Mouse (Mus musculus): ENCODE measurements around the gene Entpd1. TPM values are rescaled to one million over a fixed set of nuclear protein-coding genes. Genes with fewer than 3 reads are reported as not detected.
A peak's percentile ranks its signal among the peaks of the same experiment; 100 is the strongest.

Gene Entpd1
- total RNA-seq, 1 experiment = 1.2 TPM

DNA sequence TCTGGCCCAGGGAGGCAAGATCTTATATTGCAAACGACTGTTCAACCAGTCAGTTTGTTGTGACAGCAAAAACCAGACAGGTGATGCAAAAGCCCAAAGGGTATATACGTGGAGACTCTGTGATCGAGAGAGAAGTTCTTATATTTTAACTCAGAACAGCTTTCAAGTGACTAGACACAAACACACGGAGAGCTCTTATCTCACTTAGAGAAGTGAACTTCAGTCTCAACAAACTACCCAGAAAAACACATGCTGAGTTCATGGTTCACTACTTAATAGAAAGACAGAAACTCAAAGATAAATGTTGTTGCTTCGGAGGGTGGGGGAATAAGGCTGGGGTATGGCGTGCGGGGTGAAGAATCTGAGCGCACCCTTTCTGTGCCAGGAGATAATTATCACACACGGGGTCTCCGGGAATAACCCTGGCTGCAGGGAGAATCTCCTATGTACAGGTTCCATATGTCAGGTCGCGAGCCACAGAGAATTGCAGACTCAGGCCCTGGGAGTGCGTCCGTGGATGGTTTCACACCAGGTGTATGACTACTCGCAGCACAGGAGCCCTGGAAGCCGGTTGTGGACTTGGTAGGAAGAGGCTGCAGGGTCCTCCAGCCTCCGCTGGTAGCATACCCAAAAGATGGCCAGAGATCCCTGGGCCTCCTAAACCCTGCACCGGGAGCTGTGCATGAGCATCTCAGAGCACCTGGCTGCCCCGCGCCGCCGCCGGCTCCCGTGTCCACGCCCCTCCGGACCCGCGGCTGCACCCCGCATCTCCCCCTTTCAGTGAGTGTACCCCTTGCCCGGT, 24.5 kb upstream of the Entpd1 start:
- no peaks in the 10 kb centered on the region for H3K9me3 ChIP-seq (ENCODE audit: control insufficient read depth, insufficient read depth, low read depth, low read length)
- TF ChIP-seq ZNF384 (IDR thresholded peaks at IDR 0.05; ENCODE audit: low read depth, low read length) (no peak), CHD2 (IDR thresholded peaks at IDR 0.05; ENCODE audit: low read depth, low read length) (no peak), ZC3H11A (IDR thresholded peaks at IDR 0.05; ENCODE audit: borderline replicate concordance, low read depth, low read length) (no peak), MAFK (IDR thresholded peaks at IDR 0.05; ENCODE audit: insufficient read depth, low read depth, low read length) (no peak), HCFC1 (IDR thresholded peaks at IDR 0.05; ENCODE audit: borderline replicate concordance, insufficient read depth, low read length) (no peak)
- peak overlapping the region; percentile 52 to 92 for H3K4me3 ChIP-seq (ENCODE audit: insufficient read depth in 1 of 2, low read depth in 1 of 2, low read length in 2 of 2, poor library complexity in 1 of 2, severe bottlenecking in 1 of 2)
- H3K9ac ChIP-seq (ENCODE audit: insufficient read depth, low read depth, low read length, poor library complexity, severe bottlenecking) = peak overlapping the region; percentile 81
- in situ Hi-C loops (cut with MboI; ENCODE audit: low sequenced_read_pairs in 2 of 2, unreplicated experiment in 2 of 2) = no loop called here
- H3K4me1 ChIP-seq (ENCODE audit: control insufficient read depth in 2 of 2, insufficient read depth in 2 of 2, low read length in 2 of 2, poor library complexity in 1 of 2) = peaks cover 2% of the 10 kb centered on the region in 2 experiments; a peak in 1 of 4 replicates
- H3K27ac ChIP-seq (ENCODE audit: insufficient read depth, low read depth, low read length, poor library complexity, severe bottlenecking) = no peak overlapping the region
- H3K36me3 ChIP-seq (ENCODE audit: control insufficient read depth, insufficient read depth, low read length, poor library complexity, severe bottlenecking) = no peaks in the 10 kb centered on the region; the same call in 1 of the 2 replicates
- no peak for DNase-seq (ENCODE audit: low read depth, low spot score)

DNA sequence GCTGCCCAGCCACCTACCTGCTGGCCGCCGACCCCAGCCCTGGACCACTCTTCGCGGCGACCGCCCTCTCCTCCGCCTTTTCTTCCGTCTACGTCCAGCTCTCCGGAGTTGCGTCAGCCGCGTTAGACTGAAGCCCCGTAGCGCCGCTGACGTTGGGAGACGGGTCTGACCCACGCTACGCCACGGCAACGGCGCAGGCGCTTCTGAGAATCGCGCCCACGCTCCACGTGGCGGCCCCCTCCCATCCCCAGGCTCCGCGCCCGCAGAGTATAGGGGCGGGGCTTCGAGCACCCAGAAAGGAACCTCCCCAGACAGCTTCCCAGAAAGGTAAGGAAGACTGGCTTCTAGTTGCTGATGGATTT, 23.9 kb upstream of the Entpd1 start, which contains the start of gene Aldh18a1:
Gene Aldh18a1 (minus strand): TSS at position 171 of the 362 bp plus-strand sequence.
- peak; percentile 84 for DNase-seq (ENCODE audit: low read depth, low spot score)
- H3K9me3 ChIP-seq (ENCODE audit: control insufficient read depth, insufficient read depth, low read depth, low read length) = no peaks in the 10 kb centered on the region
- H3K4me3 ChIP-seq (ENCODE audit: insufficient read depth in 1 of 2, low read depth in 1 of 2, low read length in 2 of 2, poor library complexity in 1 of 2, severe bottlenecking in 1 of 2) = peak within 1 kb of the TSS; percentile 67 to 92
- TF ChIP-seq ZNF384 (IDR thresholded peaks at IDR 0.05; ENCODE audit: low read depth, low read length) (no peak), HCFC1 (IDR thresholded peaks at IDR 0.05; ENCODE audit: borderline replicate concordance, insufficient read depth, low read length) (no peak), MAFK (IDR thresholded peaks at IDR 0.05; ENCODE audit: insufficient read depth, low read depth, low read length) (no peak), ZC3H11A (IDR thresholded peaks at IDR 0.05; ENCODE audit: borderline replicate concordance, low read depth, low read length) (no peak), CHD2 (IDR thresholded peaks at IDR 0.05; ENCODE audit: low read depth, low read length) (no peak)
- H3K27ac ChIP-seq (ENCODE audit: insufficient read depth, low read depth, low read length, poor library complexity, severe bottlenecking) = no peak within 1 kb of the TSS
- H3K4me1 ChIP-seq (ENCODE audit: control insufficient read depth in 2 of 2, insufficient read depth in 2 of 2, low read length in 2 of 2, poor library complexity in 1 of 2) = peaks cover 2% of the 10 kb centered on the region in 2 experiments; a peak in 1 of 4 replicates
- peak within 1 kb of the TSS; percentile 81 for H3K9ac ChIP-seq (ENCODE audit: insufficient read depth, low read depth, low read length, poor library complexity, severe bottlenecking)
- no peaks in the 10 kb centered on the region; the same call in 1 of the 2 replicates for H3K36me3 ChIP-seq (ENCODE audit: control insufficient read depth, insufficient read depth, low read length, poor library complexity, severe bottlenecking)
- in situ Hi-C loops (cut with MboI; ENCODE audit: low sequenced_read_pairs in 2 of 2, unreplicated experiment in 2 of 2) = no loop called here

GRCm38 (mm10) chr19:40588847-40589529, 23.2 kb upstream of the Entpd1 start:
- DNase-seq (ENCODE audit: low read depth, low spot score) = peak; percentile 92
- Histone ChIP-seq H3K9ac (ENCODE audit: insufficient read depth, low read depth, low read length, poor library complexity, severe bottlenecking) (peak overlapping the region; percentile 69; the same call in 1 of the 2 replicates), H3K4me1 (ENCODE audit: control insufficient read depth in 2 of 2, insufficient read depth in 2 of 2, low read length in 2 of 2, poor library complexity in 1 of 2) (peaks cover 2% of the 10 kb centered on the region in 2 experiments; a peak in 1 of 4 replicates), H3K36me3 (ENCODE audit: control insufficient read depth, insufficient read depth, low read length, poor library complexity, severe bottlenecking) (no peaks in the 10 kb centered on the region; the same call in 1 of the 2 replicates), H3K9me3 (ENCODE audit: control insufficient read depth, insufficient read depth, low read depth, low read length) (no peaks in the 10 kb centered on the region), H3K4me3 (ENCODE audit: insufficient read depth in 1 of 2, low read depth in 1 of 2, low read length in 2 of 2, poor library complexity in 1 of 2, severe bottlenecking in 1 of 2) (peak overlapping the region; percentile 67 to 92), H3K27ac (ENCODE audit: insufficient read depth, low read depth, low read length, poor library complexity, severe bottlenecking) (no peak overlapping the region)
- in situ Hi-C loops (cut with MboI; ENCODE audit: low sequenced_read_pairs in 2 of 2, unreplicated experiment in 2 of 2) = no loop called here
- TF ChIP-seq CHD2 (IDR thresholded peaks at IDR 0.05; ENCODE audit: low read depth, low read length) (no peak), MAFK (IDR thresholded peaks at IDR 0.05; ENCODE audit: insufficient read depth, low read depth, low read length) (0 out of 2 replicates have a peak, but pooled peaks have one; percentile 11)

GRCm38 (mm10) chr19:40589530-40589880, 22.7 kb upstream of the Entpd1 start:
- Histone ChIP-seq H3K9me3 (ENCODE audit: control insufficient read depth, insufficient read depth, low read depth, low read length) (no peaks in the 10 kb centered on the region), H3K4me1 (ENCODE audit: control insufficient read depth in 2 of 2, insufficient read depth in 2 of 2, low read length in 2 of 2, poor library complexity in 1 of 2) (peaks cover 2% of the 10 kb centered on the region in 2 experiments; a peak in 1 of 4 replicates), H3K4me3 (ENCODE audit: insufficient read depth in 1 of 2, low read depth in 1 of 2, low read length in 2 of 2, poor library complexity in 1 of 2, severe bottlenecking in 1 of 2) (peak overlapping the region; percentile 56 to 67), H3K36me3 (ENCODE audit: control insufficient read depth, insufficient read depth, low read length, poor library complexity, severe bottlenecking) (no peaks in the 10 kb centered on the region; the same call in 1 of the 2 replicates), H3K9ac (ENCODE audit: insufficient read depth, low read depth, low read length, poor library complexity, severe bottlenecking) (peak overlapping the region; percentile 69; the same call in 1 of the 2 replicates), H3K27ac (ENCODE audit: insufficient read depth, low read depth, low read length, poor library complexity, severe bottlenecking) (no peak overlapping the region)
- no peak for DNase-seq (ENCODE audit: low read depth, low spot score)
- TF ChIP-seq MAFK (IDR thresholded peaks at IDR 0.05; ENCODE audit: insufficient read depth, low read depth, low read length) (no peak), HCFC1 (IDR thresholded peaks at IDR 0.05; ENCODE audit: borderline replicate concordance, insufficient read depth, low read length) (no peak), ZC3H11A (IDR thresholded peaks at IDR 0.05; ENCODE audit: borderline replicate concordance, low read depth, low read length) (no peak), CHD2 (IDR thresholded peaks at IDR 0.05; ENCODE audit: low read depth, low read length) (no peak), ZNF384 (IDR thresholded peaks at IDR 0.05; ENCODE audit: low read depth, low read length) (no peak)
- in situ Hi-C loops (cut with MboI; ENCODE audit: low sequenced_read_pairs in 2 of 2, unreplicated experiment in 2 of 2) = no loop called here

Data from ES-E14 (cell line).